Mouse (Mus musculus) hindbrain, postnatal 0 days (tissue): ENCODE measurements around the gene Ccer1. TPM values are rescaled to one million over a fixed set of nuclear protein-coding genes. Genes with fewer than 3 reads are reported as not detected.
"Not testable (repeated sequence)": the region's sequence is repeated elsewhere in the genome, so short reads cannot be mapped to it uniquely, and the experiment has no call there.

Source experiments
- ATAC-seq: fragments of 200-750 bp; cut with Nextera tagmentation; 2 replicates; pipeline ENCODE4 v1.8.0; 2017; ENCODE audit warnings: mild to moderate bottlenecking, moderate TSS enrichment, moderate library complexity
- DNase-seq: peaks from one replicate; pipeline ENCODE4 v3.0.0-alpha.2; 2015; ENCODE audit warnings: low spot score
- H3K27ac ChIP-seq: fragments of 300-500 bp; sonication (generic); 2 replicates; pipeline ENCODE4 v1.5.1; 2014; ENCODE audit warnings: mild to moderate bottlenecking
- H3K27me3 ChIP-seq: fragments of 300-500 bp; sonication (generic); 2 replicates; pipeline ENCODE4 v1.6.1; 2014; ENCODE audit warnings: low read length, mixed read lengths; ENCODE audit not compliant: insufficient read depth
- H3K36me3 ChIP-seq: fragments of 300-500 bp; sonication (generic); 2 replicates; pipeline ENCODE4 v1.6.1; 2014; ENCODE audit warnings: low read length, mixed read lengths; ENCODE audit not compliant: insufficient read depth
- H3K4me1 ChIP-seq: fragments of 300-500 bp; sonication (generic); 2 replicates; pipeline ENCODE4 v1.6.1; 2014; ENCODE audit warnings: antibody characterized with exemption, low read length, mixed read lengths; ENCODE audit not compliant: insufficient read depth
- H3K4me2 ChIP-seq: fragments of 300-500 bp; sonication (generic); 2 replicates; pipeline ENCODE4 v1.6.1; 2014; ENCODE audit warnings: low read depth, mild to moderate bottlenecking, low read length, moderate library complexity, mixed read lengths
- H3K4me3 ChIP-seq: fragments of 300-500 bp; sonication (generic); 2 replicates; pipeline ENCODE4 v1.5.1; 2014; ENCODE audit warnings: low read length
- H3K9ac ChIP-seq: fragments of 300-500 bp; sonication (generic); replicated peaks from 2 replicates; pipeline ENCODE4 v1.6.1; 2014; ENCODE audit warnings: mild to moderate bottlenecking, low read length, moderate library complexity, mixed read lengths
- H3K9me3 ChIP-seq: fragments of 300-500 bp; sonication (generic); 2 replicates; pipeline ENCODE4 v1.6.1; 2016; ENCODE audit warnings: low read length, mixed read lengths
- CTCF ChIP-seq: IDR thresholded peaks from 2 replicates; pipeline ENCODE4 v1.5.1; 2016; ENCODE audit warnings: antibody characterized with exemption, control low read depth, low read depth
- WGBS: fragments of 180-500 bp; shearing (Covaris S2); extraction: QIAGEN DNeasy Blood & Tissue Kit; methylation state at CpG from one replicate; pipeline ENCODE4 v1.1.7; 2014; 5-methylcytosine and 5-hydroxymethylcytosine counted together
- polyA plus RNA-seq: library from polyadenylated mRNA; unstranded; fragments of >200 nt; fragmentation: Nextera tagmentation; extraction: Ambion mirVana; gene quantifications from 2 replicates; pipeline ENCODE4 v1.2.1, GENCODE M21; 2015
- total RNA-seq: library from RNA; depleted of rRNA; stranded (reverse); fragments of >200 nt; gene quantifications from 2 replicates; pipeline ENCODE4 v1.2.3, GENCODE M21; 2014

Ccer1 gene
- total and polyA plus RNA-seq, 2 experiments from 2014 or later: not detected

DNA sequence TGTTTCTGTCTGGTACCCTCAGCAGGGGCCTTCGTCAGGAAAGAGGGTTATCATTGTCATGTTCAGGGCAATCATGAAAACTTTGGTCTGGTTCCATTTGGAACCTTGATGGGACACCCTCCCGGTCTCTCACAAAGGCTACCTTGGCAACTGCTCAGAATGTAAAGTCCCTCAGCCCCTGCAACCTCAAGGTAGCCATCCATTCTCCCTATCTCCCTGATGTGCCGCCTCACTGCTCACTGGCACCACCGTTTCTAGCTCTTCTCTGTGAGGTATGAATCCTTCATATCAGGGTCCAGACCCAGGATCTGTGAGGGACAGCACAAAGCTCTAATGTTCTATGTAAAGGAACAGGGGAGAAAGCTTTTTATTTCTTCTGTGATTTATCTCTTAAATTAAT is 21.7 kb downstream of the Ccer1 start:
- H3K27me3 ChIP-seq: no peaks in the 10 kb centered on the region
- H3K9me3 ChIP-seq: no peaks in the 10 kb centered on the region
- H3K27ac ChIP-seq: no peak overlapping the region
- TF ChIP-seq CTCF: no peak
- no peak overlapping the region for H3K4me2 ChIP-seq
- H3K36me3 ChIP-seq: no peaks in the 10 kb centered on the region
- ATAC-seq (no peak), DNase-seq (no peak)
- H3K4me1 ChIP-seq: no peaks in the 10 kb centered on the region
- H3K4me3 ChIP-seq: no peak overlapping the region
- no peak overlapping the region for H3K9ac ChIP-seq
- 43% methylated on average over 4 of the region's 4 CpGs for WGBS

DNA sequence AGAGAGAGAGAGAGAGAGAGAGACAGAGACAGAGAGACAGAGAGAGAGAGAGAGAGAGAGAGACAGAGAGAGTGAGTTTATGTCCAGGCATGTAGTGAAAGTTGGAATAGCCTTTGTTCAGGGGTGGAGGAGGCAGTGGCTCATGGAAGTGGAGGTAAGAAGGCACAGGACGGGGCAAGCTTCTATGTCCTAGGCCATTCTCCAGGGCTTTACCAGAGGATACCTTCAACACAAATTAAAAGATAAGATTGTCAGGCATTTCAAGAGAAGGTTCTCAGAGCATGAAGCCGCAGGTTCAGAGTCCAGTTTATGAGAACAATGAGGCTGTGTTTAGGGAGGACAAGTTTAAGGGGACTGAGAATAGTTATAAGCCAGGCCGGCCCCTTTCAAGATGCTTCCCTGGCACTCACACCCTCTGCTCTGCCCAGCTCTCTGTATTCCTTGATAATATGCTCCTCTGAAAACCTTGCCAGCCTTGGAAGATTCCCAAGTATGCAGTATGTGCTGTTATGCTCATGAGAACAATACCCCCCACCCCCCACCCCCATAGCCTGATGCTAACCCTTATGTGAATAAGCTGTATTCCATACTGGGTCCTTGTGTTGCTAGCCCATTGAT is 22.5 kb downstream of the Ccer1 start:
- Histone ChIP-seq H3K4me2 (no peak overlapping the region), H3K4me1 (no peaks in the 10 kb centered on the region), H3K9me3 (no peaks in the 10 kb centered on the region), H3K4me3 (no peak overlapping the region), H3K36me3 (no peaks in the 10 kb centered on the region), H3K9ac (no peak overlapping the region), H3K27ac (no peak overlapping the region), H3K27me3 (no peaks in the 10 kb centered on the region)
- 67% methylated on average over 3 of the region's 3 CpGs for WGBS
- no peak for TF ChIP-seq CTCF
- 0 out of 2 replicates have a peak, but pooled peaks have one; percentile 40 for ATAC-seq
- peak; percentile 19 for DNase-seq

DNA sequence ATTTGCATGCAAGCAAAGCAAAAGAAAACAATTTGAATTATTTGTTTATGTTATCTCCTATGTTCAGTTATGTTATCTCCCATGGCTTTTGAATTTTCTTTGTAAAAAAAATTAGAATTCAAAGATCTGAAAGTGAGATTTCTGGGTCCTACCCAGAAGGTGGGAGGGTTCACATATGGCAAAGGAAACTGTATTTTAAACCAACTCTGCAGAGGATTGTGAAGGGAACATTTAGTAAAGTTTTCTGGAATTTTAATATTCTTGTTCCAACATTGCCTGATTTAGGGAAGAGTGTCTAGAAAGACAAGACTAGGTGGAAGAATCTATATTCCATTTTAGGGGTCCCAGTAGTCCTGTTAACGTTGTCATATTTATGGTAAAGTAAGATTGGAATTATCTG is 24.4 kb downstream of the Ccer1 start:
- Histone ChIP-seq H3K4me1 (no peaks in the 10 kb centered on the region), H3K4me2 (no peak overlapping the region), H3K27ac (no peak overlapping the region), H3K4me3 (no peak overlapping the region), H3K9me3 (no peaks in the 10 kb centered on the region), H3K36me3 (no peaks in the 10 kb centered on the region), H3K27me3 (no peaks in the 10 kb centered on the region), H3K9ac (no peak overlapping the region)
- no peak for ATAC-seq
- no peak for TF ChIP-seq CTCF
- 93% methylated on average over 1 of the region's 1 CpGs for WGBS
- no peak for DNase-seq

DNA sequence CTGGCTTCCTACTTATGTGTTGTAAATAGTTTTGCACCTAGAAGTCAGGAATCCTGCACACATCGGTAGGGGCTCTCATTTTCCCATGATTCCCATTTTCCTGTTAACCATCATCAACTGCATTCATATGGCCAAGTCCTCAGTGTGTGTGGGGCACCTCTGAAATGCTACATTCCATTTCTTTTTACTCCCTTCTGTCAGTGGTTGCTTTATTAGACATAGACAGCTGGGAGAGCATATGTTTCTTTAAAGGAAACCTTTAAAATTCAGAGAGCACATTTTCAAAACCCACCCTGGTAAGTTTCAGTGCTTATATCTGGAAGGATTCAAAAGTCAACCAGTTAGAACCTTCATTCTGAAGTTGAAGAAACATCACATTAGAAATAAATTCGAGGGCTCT is 25.2 kb downstream of the Ccer1 start:
- Histone ChIP-seq H3K36me3 (no peaks in the 10 kb centered on the region), H3K4me3 (no peak overlapping the region), H3K9me3 (no peaks in the 10 kb centered on the region), H3K27me3 (no peaks in the 10 kb centered on the region), H3K27ac (no peak overlapping the region), H3K9ac (no peak overlapping the region), H3K4me2 (no peak overlapping the region), H3K4me1 (no peaks in the 10 kb centered on the region)
- no peak for TF ChIP-seq CTCF
- DNase-seq (no peak), ATAC-seq (no peak)
- 77% methylated on average over 2 of the region's 2 CpGs for WGBS

DNA sequence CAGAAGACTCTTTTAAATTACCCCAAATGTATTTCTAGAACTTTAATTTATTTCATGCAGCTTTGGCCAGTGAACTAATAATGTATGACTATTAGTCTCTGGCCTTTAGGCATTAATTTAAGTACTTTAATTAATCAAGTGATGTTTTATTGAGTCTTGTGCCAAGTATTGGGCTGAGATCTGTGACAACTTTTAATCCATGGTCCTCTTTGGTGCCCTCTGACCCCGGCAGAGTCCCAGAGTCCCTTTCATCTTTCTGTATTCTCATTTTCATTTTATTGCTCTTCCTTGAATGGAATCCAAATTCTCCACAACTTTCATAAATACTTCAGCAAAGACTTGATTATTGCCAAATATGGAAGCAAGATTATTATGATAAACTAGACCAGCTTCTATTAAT is 27.8 kb downstream of the Ccer1 start:
- no peak for TF ChIP-seq CTCF
- DNase-seq (no peak), ATAC-seq (no peak)
- Histone ChIP-seq H3K9ac (no peak overlapping the region), H3K36me3 (no peaks in the 10 kb centered on the region), H3K27me3 (no peaks in the 10 kb centered on the region), H3K4me1 (no peaks in the 10 kb centered on the region), H3K4me2 (no peak overlapping the region), H3K9me3 (no peaks in the 10 kb centered on the region), H3K4me3 (no peak overlapping the region), H3K27ac (no peak overlapping the region)
- 80% methylated on average over 1 of the region's 1 CpGs for WGBS

DNA sequence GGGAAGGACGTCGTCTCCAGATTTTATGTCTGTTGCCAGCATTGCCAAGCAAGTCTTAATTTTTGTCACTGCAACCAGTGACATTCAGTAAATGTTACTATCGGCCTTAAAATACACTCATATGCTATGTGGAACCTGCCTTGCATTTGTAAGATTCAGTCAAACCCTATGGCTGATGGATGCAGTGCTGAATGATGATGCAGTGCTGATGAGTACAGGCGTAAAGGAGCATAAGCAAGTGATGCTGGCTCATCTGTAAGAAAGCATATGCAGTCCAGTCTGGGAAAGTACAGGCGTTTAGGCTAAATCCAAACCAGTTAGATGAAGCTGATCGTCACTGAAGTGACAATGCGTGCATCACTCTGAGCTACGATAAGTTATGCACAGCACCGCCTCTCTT is 29.9 kb downstream of the Ccer1 start:
- Histone ChIP-seq H3K4me2 (no peak overlapping the region), H3K4me3 (no peak overlapping the region), H3K9ac (no peak overlapping the region), H3K4me1 (no peaks in the 10 kb centered on the region), H3K27me3 (no peaks in the 10 kb centered on the region), H3K9me3 (no peaks in the 10 kb centered on the region), H3K27ac (no peak overlapping the region), H3K36me3 (no peaks in the 10 kb centered on the region)
- DNase-seq (no peak), ATAC-seq (no peak)
- WGBS: 94% methylated on average over 9 of the region's 9 CpGs
- no peak for TF ChIP-seq CTCF

DNA sequence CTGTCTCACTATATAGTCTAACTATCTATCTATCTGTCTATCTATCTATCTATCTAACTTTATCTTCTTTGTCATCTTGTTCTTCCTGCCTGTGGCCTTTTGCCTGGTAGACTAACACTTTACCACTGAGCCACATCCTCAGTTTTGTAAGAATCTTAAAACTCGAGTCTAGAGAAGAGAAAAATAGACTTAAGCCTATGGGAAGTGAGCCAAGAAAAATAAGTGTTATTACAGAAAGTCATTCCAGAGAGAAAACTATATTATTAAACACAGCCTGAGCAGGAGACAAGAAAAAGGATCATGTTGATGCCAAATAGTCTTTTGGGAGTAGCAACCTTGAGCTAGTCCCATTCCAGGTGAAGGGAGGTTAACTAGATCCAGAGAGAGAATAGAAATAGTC is 33.1 kb downstream of the Ccer1 start:
- Histone ChIP-seq H3K4me1 (no peaks in the 10 kb centered on the region), H3K27ac (no peak overlapping the region), H3K36me3 (no peaks in the 10 kb centered on the region), H3K4me3 (no peak overlapping the region), H3K4me2 (no peak overlapping the region), H3K27me3 (no peaks in the 10 kb centered on the region), H3K9ac (no peak overlapping the region), H3K9me3 (no peaks in the 10 kb centered on the region)
- no peak for ATAC-seq
- DNase-seq: no peak
- TF ChIP-seq CTCF: no peak
- WGBS: 51% methylated on average over 1 of the region's 1 CpGs

DNA sequence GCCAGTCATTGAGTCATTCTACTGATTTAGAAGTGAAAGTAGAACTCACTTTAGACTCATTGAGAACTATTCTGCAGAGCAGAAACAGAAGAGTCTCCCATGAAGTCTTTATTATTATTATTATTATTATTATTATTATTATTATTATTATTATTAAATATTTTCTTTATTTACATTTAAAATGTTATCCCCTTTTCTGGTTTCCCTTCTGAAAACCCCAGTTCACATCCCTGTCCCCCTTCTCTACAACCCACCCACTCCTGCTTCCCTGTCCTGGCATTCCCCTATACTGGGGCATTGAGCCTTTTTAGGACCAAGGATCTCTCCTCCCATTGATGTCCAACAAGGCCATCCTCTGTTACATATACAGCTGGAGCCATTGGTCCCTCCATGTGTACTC is 33.8 kb downstream of the Ccer1 start, which contains the start of gene C030005K15Rik:
Gene C030005K15Rik, minus strand, starts transcription at position 101 of the 400 bp plus-strand sequence.
- not testable (repeated sequence) for ATAC-seq, H3K27me3 ChIP-seq, DNase-seq

More for the DNA sequence above, 33.8 kb downstream of the Ccer1 start, which contains the start of gene C030005K15Rik:
- H3K4me2 ChIP-seq, H3K4me1 ChIP-seq, H3K4me3 ChIP-seq, H3K36me3 ChIP-seq, H3K27ac ChIP-seq, H3K9ac ChIP-seq, H3K9me3 ChIP-seq: not testable (repeated sequence)
